Mouse (Mus musculus): Measurements from ENCODE around the gene Scyl1. TPM values are rescaled to one million over a fixed set of nuclear protein-coding genes. Genes with fewer than 3 reads are reported as not detected.
A peak's percentile ranks its signal among the peaks of the same experiment; 100 is the strongest.

Scyl1 gene
- polyA plus RNA-seq, 2 experiments from 2014 or later: 8.4 to 16.8 TPM

- peak; percentile 72 for ATAC-seq
Observed at GRCm38 (mm10) chr19:5787128-5787635, 16.0 kb upstream of the Scyl1 start.

DNA sequence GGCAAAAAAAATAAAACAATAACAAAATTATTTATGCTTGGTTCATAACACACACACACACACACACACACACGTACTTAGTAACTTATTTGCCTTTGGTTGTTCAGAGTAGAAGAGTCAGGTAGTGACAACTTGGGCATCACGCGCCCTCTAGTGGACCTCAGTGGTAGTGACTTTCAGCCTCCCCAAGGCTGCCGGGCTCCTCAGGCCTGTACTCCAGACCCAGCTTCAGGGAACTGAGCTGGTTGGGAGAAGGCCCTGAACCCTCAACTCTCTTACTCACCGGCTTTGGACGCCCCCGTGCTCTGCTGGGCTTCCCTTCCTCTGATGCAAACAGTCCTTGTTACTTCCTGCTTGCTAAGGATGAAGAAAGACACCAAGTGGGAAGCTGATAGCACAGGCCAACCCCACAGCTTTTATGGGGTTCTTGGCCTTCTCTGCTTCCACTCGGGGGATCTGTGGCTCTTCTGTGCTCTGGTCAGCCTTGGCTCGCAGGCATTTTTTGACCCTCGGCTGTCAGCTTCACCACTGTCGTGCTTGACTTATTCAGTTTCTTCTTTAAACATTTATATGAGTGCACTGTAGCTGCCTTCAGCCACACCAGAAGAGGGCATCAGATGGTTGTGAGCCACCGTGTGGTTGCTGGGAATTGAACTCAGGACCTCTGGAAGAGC is 15.4 kb upstream of the Scyl1 start:
- peak; percentile 72 for ATAC-seq

- no peak for ATAC-seq
Observed at GRCm38 (mm10) chr19:5784958-5785577, 13.8 kb upstream of the Scyl1 start.

DNA sequence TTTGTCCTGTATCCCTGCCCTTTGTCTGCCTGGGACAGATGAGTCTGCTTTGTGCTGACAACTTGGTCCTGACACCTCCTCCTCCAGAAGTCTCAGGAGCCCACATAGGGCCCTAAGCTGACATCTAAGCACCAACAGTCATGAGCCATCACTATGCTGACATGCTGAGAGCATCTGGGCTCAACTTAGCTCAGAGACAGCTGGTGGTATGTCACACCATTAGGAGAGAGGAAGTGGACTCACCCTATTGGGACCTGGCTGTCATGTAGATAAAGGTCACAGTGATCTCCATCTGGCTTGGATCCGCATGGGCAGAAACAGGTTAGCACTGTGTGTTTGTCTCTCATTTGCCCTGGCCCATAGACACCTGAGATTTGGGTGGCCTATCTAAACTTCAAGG is 10.9 kb upstream of the Scyl1 start:
- ATAC-seq: no peak

- ATAC-seq: no peak
Observed at GRCm38 (mm10) chr19:5781532-5781931, 10.3 kb upstream of the Scyl1 start.

GRCm38 (mm10) chr19:5780203-5780602 is 9.0 kb upstream of the Scyl1 start:
- no peak for ATAC-seq

DNA sequence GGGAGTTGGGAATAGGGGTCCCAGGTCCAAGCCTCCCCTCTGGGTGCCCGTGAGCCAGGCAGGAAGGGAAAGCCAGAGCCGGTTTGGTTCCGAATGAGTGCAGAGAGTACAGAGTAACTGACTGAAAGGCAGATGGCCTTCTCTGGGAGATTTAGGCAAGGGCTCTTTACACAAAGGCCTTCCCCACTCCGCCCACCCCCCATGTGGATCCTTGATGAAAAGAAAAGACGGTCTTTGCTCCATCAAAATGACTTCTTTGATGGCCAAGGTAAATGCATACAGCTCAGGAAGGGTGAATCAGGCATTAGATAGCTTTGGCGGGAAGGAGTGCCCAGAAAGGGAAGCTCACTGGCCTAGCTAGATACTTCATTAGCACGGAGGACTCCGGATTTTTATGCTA is 7.1 kb upstream of the Scyl1 start:
- no peak for ATAC-seq

DNA sequence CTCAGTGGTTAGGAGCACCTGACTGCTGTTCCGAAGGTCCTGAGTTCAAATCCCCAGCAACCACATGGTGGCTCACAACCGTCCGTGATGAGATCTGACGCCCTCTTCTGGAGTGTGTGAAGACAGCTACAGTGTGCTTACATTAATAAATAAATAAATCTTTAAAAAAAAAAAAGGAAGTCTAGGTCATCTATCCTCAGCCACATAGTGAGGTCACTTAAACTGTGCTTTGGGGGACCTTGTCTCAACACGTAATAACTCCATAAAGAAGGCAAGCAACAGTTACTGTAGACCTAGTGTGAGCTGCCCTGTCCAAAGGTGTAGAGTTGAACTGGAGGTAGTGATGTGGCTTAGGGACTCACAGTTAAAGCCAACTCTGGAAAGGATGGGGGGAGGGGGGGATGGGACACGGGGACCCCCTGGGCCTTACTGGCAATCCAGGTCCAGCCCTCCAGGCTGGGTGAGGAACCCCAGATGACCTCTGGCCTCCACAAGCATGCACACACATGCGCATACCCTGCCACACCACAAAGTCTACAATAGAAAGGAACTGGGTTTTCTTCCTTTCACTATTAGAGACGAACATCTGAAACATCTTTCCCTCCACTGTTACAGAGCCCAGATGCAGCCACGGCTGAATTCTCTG is 6.3 kb upstream of the Scyl1 start:
- no peak for ATAC-seq

GRCm38 (mm10) chr19:5770311-5770710 is 908 bp downstream of the Scyl1 start:
- no peak for ATAC-seq

- no peak for ATAC-seq
Observed at GRCm38 (mm10) chr19:5767271-5767670, 3.9 kb downstream of the Scyl1 start.

GRCm38 (mm10) chr19:5763163-5763562 is 8.1 kb downstream of the Scyl1 start:
- no peak for ATAC-seq

DNA sequence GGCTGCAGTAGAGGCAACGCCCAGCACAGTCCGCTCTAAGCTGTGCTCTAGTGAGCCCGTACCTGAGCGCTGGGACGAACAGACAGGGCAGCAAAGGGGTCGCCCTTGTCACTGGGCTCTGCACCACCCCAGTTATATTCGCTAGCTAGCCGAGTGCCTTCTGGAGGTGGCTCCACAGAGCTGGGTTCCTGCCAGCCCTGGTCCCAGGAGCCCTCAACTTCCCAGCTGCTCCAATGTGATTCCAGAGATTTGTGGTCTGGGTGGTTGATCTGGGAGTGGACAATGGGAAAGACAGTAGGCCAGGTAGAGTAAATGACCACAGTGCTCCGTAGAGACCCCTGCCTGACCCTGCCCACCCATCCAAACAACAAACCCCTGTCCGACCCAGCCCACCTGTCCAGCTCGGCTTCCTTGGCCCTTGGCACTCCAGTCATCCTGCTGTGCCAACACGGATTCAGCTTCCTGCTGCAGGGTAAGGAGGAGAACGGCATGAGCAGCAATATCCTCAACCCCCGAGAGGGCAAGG is 12.3 kb downstream of the Scyl1 start:
- no peak for ATAC-seq

GRCm38 (mm10) chr19:5756991-5757636 is 14.1 kb downstream of the Scyl1 start:
- no peak for ATAC-seq

DNA sequence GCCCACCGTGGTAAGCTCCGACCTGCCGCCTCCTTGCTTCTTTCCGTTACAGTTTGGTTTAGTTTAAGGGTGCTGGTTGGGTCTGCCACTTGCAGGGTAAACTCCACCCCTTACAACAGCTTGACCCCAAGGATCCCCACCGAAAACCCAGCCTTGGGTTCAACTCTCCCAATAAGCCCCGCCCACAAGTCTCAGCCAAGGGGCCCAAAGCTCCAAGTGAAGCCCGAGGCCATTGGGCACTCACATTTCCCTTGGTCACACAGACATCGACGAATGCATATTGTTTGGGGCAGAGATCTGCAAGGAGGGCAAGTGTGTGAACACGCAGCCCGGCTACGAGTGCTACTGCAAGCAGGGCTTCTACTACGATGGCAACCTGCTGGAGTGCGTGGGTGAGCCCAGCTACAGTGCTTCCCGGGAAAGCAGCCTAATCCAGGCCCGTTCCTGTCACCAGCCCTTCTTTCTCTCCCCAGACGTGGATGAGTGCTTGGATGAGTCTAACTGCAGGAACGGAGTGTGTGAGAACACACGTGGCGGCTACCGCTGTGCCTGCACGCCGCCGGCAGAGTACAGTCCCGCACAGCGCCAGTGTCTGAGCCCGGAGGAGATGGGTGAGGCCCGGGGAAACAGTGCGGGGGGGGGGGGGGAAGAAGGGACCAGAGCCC is 14.8 kb downstream of the Scyl1 start:
- ATAC-seq: no peak

GRCm38 (mm10) chr19:5751742-5752141 is 19.5 kb downstream of the Scyl1 start:
- ATAC-seq: no peak

- no peak for ATAC-seq
Observed at GRCm38 (mm10) chr19:5750951-5751350, 20.3 kb downstream of the Scyl1 start.

DNA sequence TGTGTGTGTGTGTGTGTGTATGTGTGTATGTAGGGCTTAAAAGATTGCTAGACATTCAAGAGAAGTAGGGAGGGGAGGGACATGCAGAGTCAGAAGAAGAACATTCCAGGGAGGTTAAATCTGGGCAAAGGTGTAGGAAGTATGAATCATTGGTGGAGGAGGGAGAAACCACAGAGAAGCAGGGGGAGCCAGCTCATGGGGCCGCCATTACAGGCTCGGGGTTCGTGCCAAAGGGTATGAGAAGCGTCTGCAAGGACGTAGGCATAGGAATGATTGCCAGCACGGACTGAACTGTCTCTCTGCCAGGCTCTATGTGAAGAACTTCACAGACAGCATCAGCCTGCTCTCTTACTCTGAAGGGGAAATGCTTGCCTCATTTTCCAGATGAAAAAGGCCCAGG is 21.7 kb downstream of the Scyl1 start:
- no peak for ATAC-seq

DNA sequence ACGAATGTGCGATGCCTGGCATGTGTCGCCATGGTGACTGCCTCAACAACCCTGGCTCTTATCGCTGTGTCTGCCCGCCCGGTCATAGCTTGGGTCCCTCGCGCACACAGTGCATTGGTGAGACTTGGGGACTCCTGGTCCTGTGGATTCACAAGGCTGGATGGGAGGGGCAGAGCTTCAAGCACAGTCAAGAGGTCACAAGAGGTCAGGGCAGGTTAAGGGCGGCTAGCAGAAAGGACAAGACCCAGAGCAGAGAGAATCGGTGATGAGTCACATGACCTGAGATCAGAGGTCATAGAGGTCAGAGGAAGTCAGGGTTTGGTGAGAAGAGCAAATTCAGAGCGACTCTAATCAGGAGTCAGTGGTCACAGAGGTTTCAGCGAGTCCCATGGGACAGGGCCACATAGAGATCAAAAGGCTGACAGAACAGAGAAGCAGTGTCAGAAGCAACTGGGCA is 24.3 kb downstream of the Scyl1 start:
- no peak for ATAC-seq

- ATAC-seq: no peak
Observed at GRCm38 (mm10) chr19:5745756-5746710, 25.2 kb downstream of the Scyl1 start.

GRCm38 (mm10) chr19:5743576-5743975 is 27.6 kb downstream of the Scyl1 start:
- ATAC-seq: no peak

DNA sequence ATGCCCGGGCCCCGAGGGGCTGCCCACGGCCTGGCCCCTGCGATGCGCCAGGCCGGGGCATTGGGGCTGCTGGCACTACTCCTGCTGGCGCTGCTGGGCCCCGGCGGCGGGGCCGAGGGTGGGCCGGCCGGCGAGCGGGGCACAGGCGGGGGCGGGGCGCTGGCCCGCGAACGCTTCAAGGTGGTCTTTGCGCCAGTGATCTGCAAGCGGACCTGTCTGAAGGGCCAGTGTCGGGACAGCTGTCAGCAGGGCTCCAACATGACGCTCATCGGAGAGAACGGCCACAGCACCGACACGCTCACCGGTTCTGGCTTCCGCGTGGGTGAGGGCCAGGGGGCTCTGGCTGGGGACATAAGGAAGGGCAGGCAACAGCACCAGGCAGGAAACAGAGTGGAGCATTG is 29.0 kb downstream of the Scyl1 start:
- ATAC-seq: no peak

All from activated CD4-positive, CD25-positive, alpha-beta regulatory T cell, adult 4 months (primary cell).